Mouse (Mus musculus) stomach, embryonic 15.5 days (tissue): ENCODE measurements around the gene Exosc5. TPM values are rescaled to one million over a fixed set of nuclear protein-coding genes. Genes with fewer than 3 reads are reported as not detected.

Experiments used
- ATAC-seq: fragments of 200-750 bp; cut with Nextera tagmentation; 2 replicates; pipeline ENCODE4 v1.8.0; 2017; ENCODE audit warnings: low read depth, moderate number of reproducible peaks, moderate TSS enrichment; ENCODE audit not compliant: insufficient read depth, low FRiP score
- H3K27ac ChIP-seq: fragments of 300-500 bp; sonication (generic); 2 replicates; pipeline ENCODE4 v1.5.1; 2015; ENCODE audit warnings: mild to moderate bottlenecking, inconsistent platforms
- H3K27me3 ChIP-seq: fragments of 300-500 bp; sonication (generic); replicated peaks from 2 replicates; pipeline ENCODE4 v1.6.1; 2015; ENCODE audit warnings: inconsistent platforms
- H3K36me3 ChIP-seq: fragments of 300-500 bp; sonication (generic); 2 replicates; pipeline ENCODE4 v1.6.1; 2015; ENCODE audit warnings: inconsistent platforms
- H3K4me1 ChIP-seq: fragments of 300-500 bp; sonication (generic); 2 replicates; pipeline ENCODE4 v1.6.1; 2015; ENCODE audit warnings: inconsistent platforms
- H3K4me2 ChIP-seq: fragments of 300-500 bp; sonication (generic); 2 replicates; pipeline ENCODE4 v1.6.1; 2015; ENCODE audit warnings: mild to moderate bottlenecking, inconsistent platforms
- H3K4me3 ChIP-seq: fragments of 300-500 bp; sonication (generic); replicated peaks from 2 replicates; pipeline ENCODE4 v1.5.1; 2015; ENCODE audit warnings: inconsistent platforms
- H3K9ac ChIP-seq: fragments of 300-500 bp; sonication (generic); 2 replicates; pipeline ENCODE4 v1.6.1; 2015; ENCODE audit warnings: inconsistent platforms
- H3K9me3 ChIP-seq: fragments of 300-500 bp; sonication (generic); 2 replicates; pipeline ENCODE4 v1.6.1; 2016; ENCODE audit warnings: inconsistent platforms
- WGBS: fragments of 180-500 bp; shearing (Covaris S2); methylation state at CpG from one replicate; pipeline ENCODE4 v1.1.7; 2015; 5-methylcytosine and 5-hydroxymethylcytosine counted together
- polyA plus RNA-seq: library from polyadenylated mRNA; unstranded; fragments of >200 nt; fragmentation: Nextera tagmentation; extraction: Ambion mirVana; gene quantifications from 2 replicates; pipeline ENCODE4 v1.2.1, GENCODE M21; 2015

Gene Exosc5
- polyA plus RNA-seq, 1 experiment from 2014 or later = 71.8 TPM

- Histone ChIP-seq H3K4me3 (no peak overlapping the region), H3K27ac (no peak overlapping the region), H3K9ac (no peak overlapping the region), H3K4me1 (peaks cover 33% of the 10 kb centered on the region), H3K27me3 (no peaks in the 10 kb centered on the region), H3K4me2 (no peak overlapping the region), H3K36me3 (peaks cover 28% of the 10 kb centered on the region), H3K9me3 (no peaks in the 10 kb centered on the region)
- 79% methylated on average over 9 of the region's 9 CpGs for WGBS
- no peak for ATAC-seq
Observed at GRCm38 (mm10) chr7:25712801-25713200, 53.8 kb downstream of the Exosc5 start.

GRCm38 (mm10) chr7:25714581-25714980 lies 55.6 kb downstream of the Exosc5 start:
- no peak overlapping the region for H3K9ac ChIP-seq
- no peak overlapping the region for H3K4me2 ChIP-seq
- ATAC-seq = no peak
- H3K4me1 ChIP-seq = peaks cover 36% of the 10 kb centered on the region
- no peaks in the 10 kb centered on the region for H3K9me3 ChIP-seq
- peaks cover 28% of the 10 kb centered on the region for H3K36me3 ChIP-seq
- no peak overlapping the region for H3K4me3 ChIP-seq
- 89% methylated on average over 8 of the region's 8 CpGs for WGBS
- no peak overlapping the region for H3K27ac ChIP-seq
- H3K27me3 ChIP-seq = no peaks in the 10 kb centered on the region

- ATAC-seq = no peak
- H3K9ac ChIP-seq = no peak overlapping the region
- H3K9me3 ChIP-seq = no peaks in the 10 kb centered on the region
- 96% methylated on average over 22 of the region's 22 CpGs for WGBS
- no peak overlapping the region for H3K4me3 ChIP-seq
- peaks cover 36% of the 10 kb centered on the region for H3K36me3 ChIP-seq
- peaks cover 29% of the 10 kb centered on the region for H3K4me1 ChIP-seq
- H3K27me3 ChIP-seq = no peaks in the 10 kb centered on the region
- no peak overlapping the region for H3K27ac ChIP-seq
- H3K4me2 ChIP-seq = no peak overlapping the region
Observed at GRCm38 (mm10) chr7:25715731-25716271, 56.8 kb downstream of the Exosc5 start.

GRCm38 (mm10) chr7:25717478-25717877 lies 58.5 kb downstream of the Exosc5 start:
- Histone ChIP-seq H3K4me3 (no peak overlapping the region), H3K4me2 (peak overlapping the region; percentile 75; the same call in 1 of the 2 replicates), H3K36me3 (peaks cover 47% of the 10 kb centered on the region), H3K9me3 (no peaks in the 10 kb centered on the region), H3K4me1 (peaks cover 16% of the 10 kb centered on the region), H3K27ac (no peak overlapping the region), H3K9ac (no peak overlapping the region), H3K27me3 (no peaks in the 10 kb centered on the region)
- no peak for ATAC-seq
- WGBS = 84% methylated on average over 3 of the region's 3 CpGs

- ATAC-seq = peak; percentile 82
- Histone ChIP-seq H3K27ac (peak within 1 kb of the TSS; percentile 89), H3K4me3 (peak within 1 kb of the TSS; percentile 83), H3K36me3 (peaks cover 54% of the 10 kb centered on the region), H3K4me2 (peak within 1 kb of the TSS; percentile 75), H3K27me3 (no peaks in the 10 kb centered on the region), H3K9ac (peak within 1 kb of the TSS; percentile 45), H3K9me3 (no peaks in the 10 kb centered on the region), H3K4me1 (peaks cover 15% of the 10 kb centered on the region)
- 4% methylated on average over 32 of the region's 32 CpGs for WGBS
Observed at GRCm38 (mm10) chr7:25718788-25719417, 59.9 kb downstream of the Exosc5 start, which contains the start of gene Ccdc97. Gene Ccdc97, minus strand, starts transcription at chr7:25719088.

GRCm38 (mm10) chr7:25719761-25720610 lies 61.0 kb downstream of the Exosc5 start:
- 59% methylated on average over 10 of the region's 10 CpGs for WGBS

GRCm38 (mm10) chr7:25720760-25721159 lies 61.8 kb downstream of the Exosc5 start:
- Histone ChIP-seq H3K9ac (no peak overlapping the region), H3K27ac (no peak overlapping the region), H3K9me3 (no peaks in the 10 kb centered on the region), H3K27me3 (no peaks in the 10 kb centered on the region), H3K36me3 (peaks cover 56% of the 10 kb centered on the region), H3K4me3 (no peak overlapping the region), H3K4me2 (no peak overlapping the region), H3K4me1 (peaks cover 15% of the 10 kb centered on the region)
- no peak for ATAC-seq
- WGBS = 84% methylated on average over 5 of the region's 5 CpGs

More at GRCm38 (mm10) chr7:25719761-25720610, 61.0 kb downstream of the Exosc5 start:
- ATAC-seq = no peak
- Histone ChIP-seq H3K4me3 (peak overlapping the region; percentile 83; the same call in 1 of the 2 replicates), H3K9ac (no peak overlapping the region), H3K9me3 (no peaks in the 10 kb centered on the region), H3K4me1 (peaks cover 15% of the 10 kb centered on the region), H3K4me2 (peak overlapping the region; percentile 75), H3K36me3 (peaks cover 54% of the 10 kb centered on the region), H3K27me3 (no peaks in the 10 kb centered on the region), H3K27ac (0 out of 2 replicates have a peak overlapping the region, but pooled peaks have one; percentile 89)

Other genes with a start within 250 kb of the Exosc5 start
- 0.36 and 0.42 TPM in 2 replicates for gene Cxcl17, start 246.3 kb upstream of the Exosc5 start, polyA plus RNA-seq
- 32.4 and 54.7 TPM in 2 replicates for gene Ceacam1, start 181.6 kb upstream of the Exosc5 start, polyA plus RNA-seq
- not detected in 2 replicates for gene Ceacam2, start 119.3 kb upstream of the Exosc5 start, polyA plus RNA-seq
- 3.2 and 3.9 TPM in 2 replicates for gene Erich4, start 43.3 kb upstream of the Exosc5 start, polyA plus RNA-seq
- 33.0 and 38.0 TPM in 2 replicates for gene Dmac2, start 39.8 kb upstream of the Exosc5 start, polyA plus RNA-seq
- gene B3gnt8, start 32.5 kb upstream of the Exosc5 start, polyA plus RNA-seq = 11.3 and 12.3 TPM in 2 replicates
- 54.5 and 56.8 TPM in 2 replicates for gene Bckdha, start 183 bp upstream of the Exosc5 start, polyA plus RNA-seq
- 3.0 and 4.0 TPM in 2 replicates for gene Tmem91, start 16.0 kb downstream of the Exosc5 start, polyA plus RNA-seq
- 23.2 and 25.3 TPM in 2 replicates for gene B9d2, start 21.6 kb downstream of the Exosc5 start, polyA plus RNA-seq
- gene Tgfb1, start 27.8 kb downstream of the Exosc5 start, polyA plus RNA-seq = 3.9 and 4.1 TPM in 2 replicates
- 16.9 and 19.6 TPM in 2 replicates for gene Ccdc97, start 59.9 kb downstream of the Exosc5 start, polyA plus RNA-seq
- gene Hnrnpul1, start 95.6 kb downstream of the Exosc5 start, polyA plus RNA-seq = 49.0 and 54.2 TPM in 2 replicates
- 83.7 and 88.6 TPM in 2 replicates for gene Axl, start 129.5 kb downstream of the Exosc5 start, polyA plus RNA-seq
- 35.3 and 35.6 TPM in 2 replicates for gene Cyp2s1, start 157.7 kb downstream of the Exosc5 start, polyA plus RNA-seq
- not detected in 2 replicates for gene Cyp2b10, start 238.5 kb downstream of the Exosc5 start, polyA plus RNA-seq